ENCODE assay signal across 9 mouse cellular contexts in genomic region chrX:142737719-142738118, GRCm38 (mm10). TPM values are rescaled to one million over a fixed set of nuclear protein-coding genes. Genes with fewer than 3 reads are reported as not detected.
DNase-seq lines count a peak whose midpoint lies in the region; ATAC-seq lines count a peak whose summit lies in the region.
"Had no signal": no experiment of that assay in that cellular context is flagged by ENCODE, and none has a peak within 500 bp of the region (broad histone marks: within the 10 kb centered on the region; RNA-seq: fewer than 3 reads in every experiment).

No protein-coding gene starts in this region.

- no peaks in the 10 kb centered on the region for H3K9me3 ChIP-seq in heart, embryonic 10.5 days
- no peaks in the 10 kb centered on the region for H3K9me3 ChIP-seq in heart, embryonic 13.5 days
- no peaks in the 10 kb centered on the region for H3K9me3 ChIP-seq in hindbrain, embryonic 10.5 days

- peaks cover 10% of the 10 kb centered on the region for H3K36me3 ChIP-seq in heart, embryonic 10.5 days
- H3K36me3 ChIP-seq in heart, embryonic 13.5 days = peaks cover 8% of the 10 kb centered on the region
- no peaks in the 10 kb centered on the region for H3K36me3 ChIP-seq in hindbrain, embryonic 10.5 days

- DNase-seq in heart, adult 11 months = peak; percentile 94
- no peak for DNase-seq in heart, embryonic 10.5 days (ENCODE audit: low spot score)
- peak; percentile 53 to 76 for DNase-seq in adrenal gland, postnatal 36 days
- DNase-seq in lung, postnatal 25 days (ENCODE audit: low spot score) = peak; percentile 20
- DNase-seq in cerebellum, adult 9-11 months = no peak
- no peak for DNase-seq in thymus, postnatal 0 days (ENCODE audit: low spot score)
- DNase-seq in hindbrain, embryonic 10.5 days (ENCODE audit: low spot score) = no peak
- DNase-seq: cerebellum, adult 9-10 months had no signal

- H3K9ac ChIP-seq in heart, embryonic 13.5 days = no peak overlapping the region

- no peak overlapping the region for H3K4me2 ChIP-seq in heart, embryonic 13.5 days

- H3K27ac ChIP-seq in heart, embryonic 10.5 days = no peak overlapping the region; the same call in 1 of the 2 replicates
- peak overlapping the region; percentile 54 for H3K27ac ChIP-seq in heart, embryonic 13.5 days (replicated peaks)
- H3K27ac ChIP-seq in hindbrain, embryonic 10.5 days = no peak overlapping the region

- H3K4me1 ChIP-seq in heart, embryonic 10.5 days = peaks cover 4% of the 10 kb centered on the region; the same call in 1 of the 2 replicates
- peaks cover 23% of the 10 kb centered on the region for H3K4me1 ChIP-seq in heart, embryonic 13.5 days
- peaks cover under 1% of the 10 kb centered on the region; the same call in 1 of the 2 replicates for H3K4me1 ChIP-seq in hindbrain, embryonic 10.5 days (replicated peaks)

- no peak for ATAC-seq in heart, embryonic 13.5 days (ENCODE audit: extremely low read depth, insufficient number of reproducible peaks, low FRiP score, low TSS enrichment)

- no peak overlapping the region for H3K4me3 ChIP-seq in heart, embryonic 10.5 days
- H3K4me3 ChIP-seq in heart, embryonic 13.5 days = no peak overlapping the region
- H3K4me3 ChIP-seq in hindbrain, embryonic 10.5 days = no peak overlapping the region

- H3K27me3 ChIP-seq in heart, embryonic 10.5 days (ENCODE audit: insufficient read depth, poor library complexity, severe bottlenecking) = no peaks in the 10 kb centered on the region
- H3K27me3 ChIP-seq in heart, embryonic 13.5 days (replicated peaks) = no peaks in the 10 kb centered on the region
- peaks cover 14% of the 10 kb centered on the region; the same call in 1 of the 2 replicates for H3K27me3 ChIP-seq in hindbrain, embryonic 10.5 days (ENCODE audit: insufficient read depth, poor library complexity, severe bottlenecking)

- 53% methylated on average over 6 of the region's 6 CpGs for WGBS in heart, embryonic 10.5 days
- 42% methylated on average over 6 of the region's 6 CpGs for WGBS in heart, embryonic 13.5 days
- whole genome bisulfite sequencing in hindbrain, embryonic 10.5 days = 71% methylated on average over 6 of the region's 6 CpGs

RNA-seq across cellular contexts. Expression of gene Tmem164, which starts 56.5 kb away (rescaled TPM):
- 55.3 and 77.0 TPM in 2 replicates for polyA plus RNA-seq in heart, embryonic 10.5 days (2016; fragmentation: Nextera tagmentation; extraction: Ambion mirVana)
- total RNA-seq in adrenal gland, postnatal 36 days (2021) = 10 to 100 TPM; 38.1 to 40.8 TPM
- polyA plus RNA-seq in heart, embryonic 13.5 days (2015; fragmentation: Nextera tagmentation; extraction: Ambion mirVana) = 48.3 and 52.9 TPM in 2 replicates
- 30.7 and 35.4 TPM in 2 replicates for polyA plus RNA-seq in thymus, postnatal 0 days (2015; fragmentation: Nextera tagmentation; extraction: Ambion mirVana)
- polyA plus RNA-seq in hindbrain, embryonic 10.5 days (2016; fragmentation: Nextera tagmentation; extraction: Ambion mirVana) = 42.9 and 60.9 TPM in 2 replicates

Comparison
In these comparisons a context has a peak if more than half of its experiments do, and no peak if none do; other contexts are left out.
1. DNase-seq: peak in heart, adult 11 months (single experiment), adrenal gland, postnatal 36 days (2 of 2) and lung, postnatal 25 days (single experiment); none in heart, embryonic 10.5 days (single experiment), cerebellum, adult 9-11 months (single experiment), thymus, postnatal 0 days (single experiment) and hindbrain, embryonic 10.5 days (single experiment).